In the genomic region with DNA sequence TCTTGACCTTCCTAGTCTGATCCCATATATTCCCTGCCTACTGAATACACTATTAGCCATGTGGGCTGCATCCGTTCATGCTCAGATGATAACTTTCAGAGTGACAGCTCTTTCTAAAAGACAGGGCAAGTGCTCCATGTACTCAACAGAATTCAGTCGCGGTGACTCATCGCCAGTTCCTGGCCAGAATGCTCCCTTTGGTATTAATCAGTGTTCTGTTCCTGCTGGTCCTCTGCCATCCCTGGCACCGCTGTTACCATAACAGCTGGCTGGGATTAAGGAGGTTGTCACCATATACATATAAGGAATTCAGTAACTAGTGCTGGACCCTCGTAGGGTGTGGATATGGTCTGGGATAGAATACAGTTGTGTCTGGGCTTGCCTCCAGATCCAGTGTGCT, we compare ENCODE assay signal across 8 mouse cellular contexts. TPM values are rescaled to one million over a fixed set of nuclear protein-coding genes. Genes with fewer than 3 reads are reported as not detected.
DNase-seq lines count a peak whose midpoint lies in the region; ATAC-seq and TF ChIP-seq lines count a peak whose summit lies in the region.

No protein-coding gene starts in this region.

- H3K27ac ChIP-seq in forebrain, embryonic 15.5 days (replicated peaks), result no peak overlapping the region
- H3K27ac ChIP-seq in kidney, embryonic 14.5 days (ENCODE audit: low read depth, low read length), result no peak overlapping the region

- H3K9me3 ChIP-seq in forebrain, embryonic 15.5 days, result no peaks in the 10 kb centered on the region
- H3K9me3 ChIP-seq in kidney, embryonic 14.5 days (ENCODE audit: control insufficient read depth, low read length), result no peaks in the 10 kb centered on the region

- CTCF ChIA-PET in Patski (lab: Charles Lee), result no interaction called here

- no peak for TF ChIP-seq CTCF in Patski (IDR thresholded peaks at IDR 0.05)
- no peak for TF ChIP-seq CTCF in lung, adult 2 months (IDR thresholded peaks at IDR 0.05; ENCODE audit: insufficient read depth, low read length)

- no peak overlapping the region for H3K9ac ChIP-seq in forebrain, embryonic 15.5 days (replicated peaks)
- no peak overlapping the region for H3K9ac ChIP-seq in kidney, embryonic 14.5 days (ENCODE audit: low read depth, low read length)

- in situ Hi-C loops in Patski (cut with MboI; ENCODE audit: low pct_unique_long_range_greater_than_20kb), result no loop called here

- H3K4me2 ChIP-seq in forebrain, embryonic 15.5 days (replicated peaks), result no peak overlapping the region
- H3K4me2 ChIP-seq in kidney, embryonic 14.5 days (replicated peaks; ENCODE audit: low read depth, low read length), result no peak overlapping the region

- no peak overlapping the region for H3K4me3 ChIP-seq in lung, adult 2 months (replicated peaks; ENCODE audit: extremely low read depth, low read depth, low read length)
- no peak overlapping the region for H3K4me3 ChIP-seq in forebrain, embryonic 15.5 days
- H3K4me3 ChIP-seq in kidney, embryonic 14.5 days (ENCODE audit: low read length), result no peak overlapping the region

- H3K27me3 ChIP-seq in Patski, result no peaks in the 10 kb centered on the region
- H3K27me3 ChIP-seq in forebrain, embryonic 15.5 days, result no peaks in the 10 kb centered on the region
- H3K27me3 ChIP-seq in kidney, embryonic 14.5 days (ENCODE audit: control insufficient read depth, insufficient read depth, low read length), result no peaks in the 10 kb centered on the region

- peak; percentile 69 for ATAC-seq in Patski
- ATAC-seq in forebrain, embryonic 15.5 days (replicated peaks), result no peak
- no peak for ATAC-seq in kidney, embryonic 14.5 days (ENCODE audit: low FRiP score, low TSS enrichment)

- no peak for TF ChIP-seq POLR2A in lung, adult 2 months (IDR thresholded peaks at IDR 0.05; ENCODE audit: borderline replicate concordance, extremely low read depth, low read depth, low read length)

- peak; percentile 67 for DNase-seq in 3134 (ENCODE audit: extremely low read depth, insufficient read length, low spot score)
- peak; percentile 10 for DNase-seq in Patski (ENCODE audit: low read depth, low spot score)
- peak; percentile 90 for DNase-seq in heart, adult 8-10 months (ENCODE audit: low spot score)
- peak; percentile 24 for DNase-seq in lung, adult 2 months
- DNase-seq in retina, postnatal 1 day, result no peak
- no peak for DNase-seq in cerebellum, postnatal 36 days

- POLR2A ChIA-PET in Patski (lab: Charles Lee), result no interaction called here

- no peaks in the 10 kb centered on the region for H3K36me3 ChIP-seq in forebrain, embryonic 15.5 days
- H3K36me3 ChIP-seq in kidney, embryonic 14.5 days (ENCODE audit: control insufficient read depth, insufficient read depth, low read length), result no peaks in the 10 kb centered on the region

- H3K4me1 ChIP-seq in lung, adult 2 months (ENCODE audit: control insufficient read depth, insufficient read depth, low read length), result peaks cover 3% of the 10 kb centered on the region
- peaks cover 27% of the 10 kb centered on the region for H3K4me1 ChIP-seq in forebrain, embryonic 15.5 days
- H3K4me1 ChIP-seq in kidney, embryonic 14.5 days (ENCODE audit: control insufficient read depth, insufficient read depth, low read length), result peaks cover 5% of the 10 kb centered on the region; the same call in 1 of the 2 replicates

- 61% methylated on average over 6 of the region's 6 CpGs for WGBS in lung, adult 2 months
- 82% methylated on average over 6 of the region's 6 CpGs for WGBS in forebrain, embryonic 15.5 days
- WGBS in kidney, embryonic 14.5 days, result 70% methylated on average over 6 of the region's 6 CpGs

RNA-seq across cellular contexts. Expression of a gene that starts 23.7 kb away (rescaled TPM):
- polyA plus RNA-seq in Patski (2021), result not detected
- 1 to 10 TPM; 2.8 to 7.7 (median 3.9) TPM for total RNA-seq in heart, adult 8-10 months (2022)
- polyA plus RNA-seq in lung, adult 2 months (2012; rRNA removed), result 57.7 and 65.9 TPM in 2 replicates
- polyA plus RNA-seq in forebrain, embryonic 15.5 days (2015; fragmentation: Nextera tagmentation; extraction: Ambion mirVana), result 2.3 and 2.5 TPM in 2 replicates
- 21.4 and 48.2 TPM in 2 replicates for polyA plus RNA-seq in kidney, embryonic 14.5 days (2014; fragmentation: Nextera tagmentation; extraction: Ambion mirVana)

Comparison
In these comparisons a context has a peak if more than half of its experiments do, and no peak if none do; other contexts are left out.
1. DNase-seq: peak in 3134 (single experiment), Patski (single experiment), heart, adult 8-10 months (single experiment) and lung, adult 2 months (single experiment); none in retina, postnatal 1 day (single experiment) and cerebellum, postnatal 36 days (0 of 2).